In the genomic region with DNA sequence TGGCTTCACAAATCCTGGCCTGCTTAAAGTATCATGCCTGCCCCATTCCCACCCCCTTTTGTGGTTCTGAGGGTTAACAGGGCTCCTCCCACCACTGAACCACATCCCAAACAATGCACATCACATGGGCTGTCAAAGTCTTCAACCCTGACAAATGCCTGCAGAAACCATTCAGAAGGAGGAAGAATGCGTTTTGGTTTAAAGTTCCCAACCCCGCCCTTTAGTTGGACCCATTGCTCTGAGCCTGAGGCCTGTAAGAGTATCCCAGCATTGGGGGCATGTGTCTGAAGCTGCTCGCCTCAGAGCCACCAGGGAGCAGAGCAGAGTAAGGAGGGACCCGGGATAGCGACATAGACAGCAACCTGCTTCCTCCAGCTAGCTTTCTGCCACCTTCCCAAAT, we compare ENCODE assay signal across 22 mouse cellular contexts. TPM values are rescaled to one million over a fixed set of nuclear protein-coding genes. Genes with fewer than 3 reads are reported as not detected.
DNase-seq lines count a peak whose midpoint lies in the region; ATAC-seq and TF ChIP-seq lines count a peak whose summit lies in the region.
"Had no signal": no experiment of that assay in that cellular context is flagged by ENCODE, and none has a peak within 500 bp of the region (broad histone marks: within the 10 kb centered on the region; RNA-seq: fewer than 3 reads in every experiment).

No protein-coding gene starts in this region.

- intact Hi-C loops in gastrocnemius, postnatal 14 days (cut with DNase I; ENCODE audit: low total_unique reads), result loop anchor here (5.0 kb wide), 1 partner anchor 87 kb away; no protein-coding TSS in a partner anchor

- no peak overlapping the region for H3K4me2 ChIP-seq in embryonic facial prominence, embryonic 13.5 days
- H3K4me2 ChIP-seq: limb, embryonic 13.5 days; lung, embryonic 14.5 days; midbrain, embryonic 12.5 days; neural tube, embryonic 13.5 days had no signal

- 0 out of 2 replicates have a peak overlapping the region, but pooled peaks have one; percentile 4 for H3K27ac ChIP-seq in embryonic facial prominence, embryonic 13.5 days
- no peak overlapping the region for H3K27ac ChIP-seq in embryonic facial prominence, embryonic 10.5 days (replicated peaks)
- H3K27ac ChIP-seq: limb, embryonic 13.5 days; midbrain, embryonic 12.5 days; neural tube, embryonic 13.5 days had no signal

- H3K9ac ChIP-seq in embryonic facial prominence, embryonic 13.5 days, result no peak overlapping the region
- H3K9ac ChIP-seq: limb, embryonic 13.5 days; lung, embryonic 14.5 days; midbrain, embryonic 12.5 days; neural tube, embryonic 13.5 days had no signal

- no peak for TF ChIP-seq POLR2A in lung, adult 2 months (IDR thresholded peaks at IDR 0.05; ENCODE audit: borderline replicate concordance, extremely low read depth, low read depth, low read length)

- no peaks in the 10 kb centered on the region for H3K9me3 ChIP-seq in embryonic facial prominence, embryonic 13.5 days
- no peaks in the 10 kb centered on the region for H3K9me3 ChIP-seq in embryonic facial prominence, embryonic 10.5 days
- H3K9me3 ChIP-seq: forebrain, embryonic 10.5 days; limb, embryonic 13.5 days; midbrain, embryonic 12.5 days; neural tube, embryonic 13.5 days had no signal

- no peak overlapping the region for H3K4me3 ChIP-seq in embryonic facial prominence, embryonic 13.5 days
- H3K4me3 ChIP-seq in embryonic facial prominence, embryonic 10.5 days, result no peak overlapping the region
- no peak overlapping the region for H3K4me3 ChIP-seq in lung, adult 2 months (replicated peaks; ENCODE audit: extremely low read depth, low read depth, low read length)
- H3K4me3 ChIP-seq: forebrain, embryonic 10.5 days; limb, embryonic 13.5 days; midbrain, embryonic 12.5 days; neural tube, embryonic 13.5 days had no signal

- WGBS in embryonic facial prominence, embryonic 13.5 days, result 46% methylated on average over 5 of the region's 5 CpGs
- 54% methylated on average over 5 of the region's 5 CpGs for WGBS in embryonic facial prominence, embryonic 10.5 days
- 60% methylated on average over 5 of the region's 5 CpGs for WGBS in lung, adult 2 months

- no peak for TF ChIP-seq CTCF in lung, adult 2 months (IDR thresholded peaks at IDR 0.05; ENCODE audit: insufficient read depth, low read length)

- no peaks in the 10 kb centered on the region for H3K27me3 ChIP-seq in embryonic facial prominence, embryonic 13.5 days
- no peaks in the 10 kb centered on the region for H3K27me3 ChIP-seq in embryonic facial prominence, embryonic 10.5 days (replicated peaks; ENCODE audit: low read depth, poor library complexity, severe bottlenecking)
- H3K27me3 ChIP-seq: limb, embryonic 13.5 days; midbrain, embryonic 12.5 days; neural tube, embryonic 13.5 days; Patski had no signal

- no peaks in the 10 kb centered on the region for H3K36me3 ChIP-seq in embryonic facial prominence, embryonic 13.5 days
- peaks cover 4% of the 10 kb centered on the region; the same call in 1 of the 2 replicates for H3K36me3 ChIP-seq in embryonic facial prominence, embryonic 10.5 days (replicated peaks)
- H3K36me3 ChIP-seq: limb, embryonic 13.5 days had no signal

- no peak for ATAC-seq in embryonic facial prominence, embryonic 13.5 days (ENCODE audit: insufficient number of reproducible peaks, insufficient read depth, low FRiP score, low TSS enrichment, low read depth)
- peak; percentile 48 for ATAC-seq in megakaryocyte progenitor cell, adult 5-6 weeks (replicated peaks; ENCODE audit: poor library complexity)
- ATAC-seq: intestine, postnatal 0 days; Patski had no signal

- DNase-seq in embryonic facial prominence, embryonic 10.5 days (ENCODE audit: low spot score), result no peak
- DNase-seq in lung, postnatal 36 days, result peak; percentile 18
- DNase-seq in lung, adult 2 months, result no peak
- DNase-seq in NIH3T3 (ENCODE audit: low read depth), result peak; percentile 54
- DNase-seq in gastrocnemius, postnatal 14 days, result no peak
- no peak for DNase-seq in kidney, postnatal 25 days
- DNase-seq: adrenal gland, postnatal 36 days; B cell, adult 2 months; cerebellum, adult 11 months; kidney, postnatal 36 days; layer of hippocampus, postnatal 36 days; lung, embryonic 14.5 days had no signal

- H3K4me1 ChIP-seq in embryonic facial prominence, embryonic 13.5 days, result peaks cover 26% of the 10 kb centered on the region
- no peaks in the 10 kb centered on the region for H3K4me1 ChIP-seq in embryonic facial prominence, embryonic 10.5 days
- H3K4me1 ChIP-seq in lung, adult 2 months (ENCODE audit: control insufficient read depth, insufficient read depth, low read length), result no peaks in the 10 kb centered on the region
- H3K4me1 ChIP-seq: midbrain, embryonic 12.5 days had no signal

RNA-seq across cellular contexts. Expression of a gene that starts 41.0 kb away (rescaled TPM):
- 0.25 TPM in 1 of 2 replicates, not detected in the other for polyA plus RNA-seq in embryonic facial prominence, embryonic 13.5 days (2015; fragmentation: Nextera tagmentation; extraction: Ambion mirVana)
- polyA plus RNA-seq in embryonic facial prominence, embryonic 10.5 days (2016; fragmentation: Nextera tagmentation; extraction: Ambion mirVana), result 0.05 TPM in 1 of 2 replicates, not detected in the other
- 2.5 TPM in 1 of 2 replicates, not detected in the other for polyA plus RNA-seq in lung, adult 2 months (2012; rRNA removed)
- not detected in 2 replicates for total RNA-seq in megakaryocyte progenitor cell, adult 5-6 weeks (2015)
- total RNA-seq in megakaryocyte progenitor cell, adult 5-6 weeks (2017), result not detected in 2 replicates
- total RNA-seq in gastrocnemius, postnatal 14 days (2021), result not detected
- total RNA-seq: adrenal gland, postnatal 36 days; gastrocnemius, adult 8-10 months; layer of hippocampus, postnatal 36 days had no signal
- polyA plus RNA-seq: forebrain, embryonic 10.5 days; intestine, postnatal 0 days; midbrain, embryonic 12.5 days; neural tube, embryonic 13.5 days; Patski; small intestine, adult 2 months had no signal

Comparison
In these comparisons a context has a peak if more than half of its experiments do, and no peak if none do; other contexts are left out.
1. DNase-seq: peak in lung, postnatal 36 days (single experiment) and NIH3T3 (single experiment); none in embryonic facial prominence, embryonic 10.5 days (single experiment), lung, adult 2 months (single experiment), gastrocnemius, postnatal 14 days (single experiment) and kidney, postnatal 25 days (0 of 2).